Mouse (Mus musculus) mature B cell (primary cell): Measurements from ENCODE around the gene Ube2l3.
"Not testable (repeated sequence)": the region's sequence is repeated elsewhere in the genome, so short reads cannot be mapped to it uniquely, and the experiment has no call there.

ENCODE experiments used
- in situ Hi-C: fragments of 300-500 bp; cut with MboI; formaldehyde crosslinking; loops from 2 replicates; pipeline ENCODE4 v1.14.3; 2019

Ube2l3 gene

DNA sequence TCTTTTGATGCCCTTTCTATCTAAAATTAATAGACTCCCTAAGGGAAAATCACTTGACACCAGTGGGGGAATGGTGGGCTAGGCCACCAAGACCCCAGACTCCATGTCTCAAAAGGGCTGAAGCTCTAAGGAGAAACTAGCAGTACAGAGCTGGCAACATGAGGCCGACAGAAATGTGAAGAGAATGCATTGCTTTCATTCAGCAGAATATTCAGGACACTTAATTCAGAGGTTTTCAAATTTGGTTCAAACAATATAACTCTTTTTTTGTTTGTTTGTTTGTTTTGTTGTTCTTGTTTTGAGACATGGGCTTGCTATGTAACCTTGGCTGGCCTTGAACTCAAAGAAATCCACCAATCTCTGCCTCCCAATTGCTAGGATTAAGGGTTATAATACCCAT is at the start of gene Ube2l3:
TSS of gene Ube2l3 (minus strand) at position 101 of the 400 bp plus-strand sequence.
- in situ Hi-C loops, result loop anchor here (5.0 kb wide), 2 partner anchors 70 to 80 kb away; partner anchors contain the start of gene Sdf2l1

DNA sequence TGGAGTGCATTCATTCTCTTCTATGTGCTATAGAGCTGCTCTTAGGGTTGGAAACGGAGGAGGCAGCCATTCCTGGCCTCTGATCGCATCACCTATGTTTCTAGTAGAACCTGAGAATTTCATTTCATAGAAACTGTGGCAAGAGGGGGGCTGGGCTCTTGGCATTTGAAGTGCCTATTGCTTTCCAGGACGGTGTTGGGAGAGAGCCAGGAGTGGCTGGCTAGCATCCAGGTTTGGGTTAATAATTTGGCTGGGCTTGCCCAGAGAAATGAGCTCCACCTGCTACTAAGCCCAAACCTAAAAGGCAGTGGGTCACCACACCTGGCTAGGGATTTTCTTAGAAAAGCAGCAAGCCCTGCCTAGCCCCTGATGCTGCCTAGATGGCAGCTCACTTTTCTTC is 49.1 kb upstream of the Ube2l3 start:
- in situ Hi-C loops, result no loop called here

DNA sequence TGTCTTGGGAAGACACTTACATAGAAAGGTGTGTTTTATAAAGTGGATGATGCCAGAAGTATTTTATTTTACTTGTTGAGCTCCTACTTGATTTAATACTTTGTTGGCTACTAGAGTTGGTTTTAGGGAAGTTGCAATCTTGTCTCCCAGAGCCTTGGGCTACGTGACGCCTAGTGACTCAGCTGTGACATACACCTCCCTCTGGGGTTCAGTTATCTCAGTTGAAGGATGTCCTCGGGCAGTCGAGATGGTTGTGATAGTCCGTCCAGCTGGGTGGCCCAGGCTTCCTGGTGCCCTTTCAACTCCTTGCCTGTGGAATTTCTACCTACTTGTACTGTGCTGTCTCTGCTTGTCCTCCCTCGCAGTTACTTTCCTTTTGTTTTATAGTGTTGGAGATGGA is 46.7 kb upstream of the Ube2l3 start:
- in situ Hi-C loops, result no loop called here

DNA sequence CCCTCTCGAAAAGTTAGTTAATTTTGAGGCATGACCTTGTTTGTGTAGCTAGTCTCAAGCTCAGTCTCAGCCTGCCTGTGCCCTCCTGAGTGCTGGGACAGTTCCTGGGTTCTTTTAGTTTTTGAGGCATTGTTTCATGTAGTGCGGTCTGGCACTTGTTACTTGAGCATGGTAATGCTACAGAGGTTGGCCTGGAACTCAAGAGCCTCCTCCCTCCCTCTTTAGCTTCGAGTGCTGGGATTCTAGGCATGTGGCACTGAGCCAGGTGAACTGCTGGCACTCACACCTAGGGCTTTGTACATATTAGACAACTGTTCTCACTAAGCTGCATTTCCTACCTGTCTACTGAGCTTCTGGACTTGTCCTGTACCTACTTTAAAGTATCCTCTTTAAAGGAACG is 45.3 kb upstream of the Ube2l3 start:
- in situ Hi-C loops, result no loop called here

DNA sequence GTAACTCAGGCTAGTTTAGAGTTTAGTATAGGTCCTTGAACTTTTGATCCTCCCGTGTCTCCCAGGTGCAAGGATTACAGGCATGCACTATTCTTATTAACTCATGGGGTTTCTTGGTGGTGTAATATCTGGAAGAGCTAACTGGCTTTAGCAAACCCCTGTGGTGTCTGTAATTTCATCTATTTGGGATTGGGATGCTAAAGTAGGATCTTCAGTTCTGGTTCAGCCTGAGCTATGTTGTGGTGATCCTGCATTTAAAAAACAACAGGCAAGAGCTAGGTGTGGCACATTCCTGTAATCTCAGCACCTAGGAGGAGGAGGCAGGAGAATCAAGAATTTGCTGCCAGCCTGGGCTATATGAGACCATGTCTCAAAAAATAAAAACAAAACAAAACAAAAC is 42.5 kb upstream of the Ube2l3 start:
- in situ Hi-C loops, result no loop called here

DNA sequence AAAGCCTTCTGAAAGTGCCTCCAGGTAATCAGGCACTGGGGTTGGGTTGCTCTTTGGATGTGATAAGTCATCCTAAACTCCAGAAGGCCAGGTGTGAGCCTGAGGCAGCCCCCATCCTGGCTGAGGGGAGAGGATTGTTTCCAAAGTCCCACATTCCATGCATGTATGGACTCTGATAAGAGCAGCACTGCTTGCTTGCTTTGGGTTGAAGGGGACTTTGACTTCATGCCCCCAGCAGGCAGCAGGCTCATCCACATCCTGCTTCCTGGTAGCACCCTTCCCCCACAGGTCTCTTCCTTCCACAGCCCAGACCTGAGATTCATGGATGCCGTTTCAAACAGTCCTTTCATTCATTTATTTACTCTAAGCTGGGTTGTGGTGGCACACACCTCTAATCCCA is 41.3 kb upstream of the Ube2l3 start:
- in situ Hi-C loops, result no loop called here

DNA sequence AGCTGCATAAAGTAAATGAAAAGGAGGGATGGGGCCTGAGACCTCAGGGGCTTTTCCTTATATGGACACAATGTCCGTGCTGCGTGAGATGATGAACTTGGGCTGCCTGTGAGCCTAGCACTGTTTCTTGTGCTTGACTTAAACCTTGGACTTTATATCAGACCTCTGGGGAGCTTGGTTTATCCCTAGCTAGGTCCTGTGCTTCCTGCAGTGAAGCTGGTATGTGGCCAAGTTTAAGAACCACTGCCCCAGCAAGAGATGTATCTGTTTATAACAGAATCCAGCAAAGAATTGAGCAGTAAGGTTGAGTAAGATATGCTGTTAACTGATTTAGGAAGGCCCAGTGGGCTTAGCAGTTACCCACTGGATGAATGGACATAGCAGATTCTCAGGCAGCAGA is 37.0 kb upstream of the Ube2l3 start:
- in situ Hi-C loops, result no loop called here

DNA sequence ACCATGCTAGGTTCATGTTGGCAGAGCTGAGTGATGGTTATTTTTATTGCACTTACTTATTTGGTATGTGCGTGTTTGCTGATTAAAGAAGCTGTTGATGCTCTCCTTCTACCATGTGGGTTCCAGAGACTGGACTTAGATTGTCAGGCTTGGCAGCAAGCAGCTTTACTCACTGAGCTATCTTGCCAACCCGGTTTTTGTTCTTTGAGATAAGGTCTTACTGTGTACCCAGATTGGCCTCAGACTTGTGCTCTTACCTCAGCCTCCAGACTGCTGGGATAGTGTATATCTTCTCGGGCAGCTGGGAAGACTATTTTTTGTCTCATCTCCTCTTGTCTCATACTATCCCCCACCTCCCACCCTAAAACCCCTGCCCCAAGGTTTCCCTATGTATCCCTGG is 35.2 kb upstream of the Ube2l3 start:
- in situ Hi-C loops, result no loop called here

DNA sequence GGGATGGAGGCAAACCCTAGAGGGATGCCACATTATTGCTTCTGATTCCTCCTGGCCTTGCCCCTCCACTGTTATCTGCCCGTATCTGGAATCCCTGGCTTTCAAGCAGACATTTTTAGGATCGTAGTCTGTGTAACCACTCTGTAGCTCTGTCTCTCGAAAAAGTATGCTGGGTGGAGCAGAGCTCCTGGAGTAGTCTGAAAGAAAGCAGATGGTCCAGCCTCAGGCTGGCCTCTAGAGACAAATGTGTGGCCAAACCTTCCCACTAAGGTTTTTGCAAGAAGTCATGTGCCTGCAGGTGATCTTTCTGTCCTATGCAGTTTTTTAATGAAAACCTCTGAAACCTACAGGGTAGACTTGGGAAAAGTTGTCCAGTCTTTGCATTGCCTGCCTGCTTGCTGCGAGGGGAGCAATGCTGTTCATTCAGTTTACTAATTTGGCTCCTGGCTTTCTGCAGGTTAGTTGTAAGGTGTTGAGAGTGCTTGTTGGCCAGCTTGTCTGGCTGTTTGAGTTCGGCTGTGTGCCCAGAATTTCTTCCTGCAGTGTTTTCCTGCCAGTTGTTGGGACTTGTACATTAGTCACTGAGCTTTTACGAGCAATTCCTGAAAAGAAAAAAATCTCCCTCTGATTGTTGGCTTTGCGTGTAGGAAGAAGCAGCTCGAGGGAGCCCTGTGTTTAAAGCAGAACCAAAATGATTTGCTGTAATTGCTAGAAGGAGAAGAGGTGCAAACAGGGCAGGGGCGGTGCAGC is 32.6 kb upstream of the Ube2l3 start:
- in situ Hi-C loops, result no loop called here

DNA sequence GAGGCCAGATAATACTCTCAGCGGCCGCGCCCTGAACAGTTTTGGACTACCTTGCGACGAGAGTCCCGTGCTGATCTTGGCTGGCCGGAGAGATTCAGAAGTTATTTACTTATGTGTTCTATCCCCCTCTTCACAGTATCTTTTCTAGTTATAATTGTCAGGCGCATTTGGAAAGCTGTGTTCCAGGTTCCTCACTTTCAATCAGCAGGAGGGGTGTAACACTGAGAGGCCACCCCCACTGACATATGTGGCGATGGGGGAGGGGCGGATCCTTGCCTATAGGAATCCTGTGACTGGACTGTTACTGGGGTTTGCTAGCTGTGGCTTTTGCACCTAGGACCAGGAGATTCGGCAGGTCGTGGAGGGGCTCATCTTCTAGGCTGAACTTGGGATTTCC is 32.0 kb upstream of the Ube2l3 start:
- in situ Hi-C loops, result no loop called here

DNA sequence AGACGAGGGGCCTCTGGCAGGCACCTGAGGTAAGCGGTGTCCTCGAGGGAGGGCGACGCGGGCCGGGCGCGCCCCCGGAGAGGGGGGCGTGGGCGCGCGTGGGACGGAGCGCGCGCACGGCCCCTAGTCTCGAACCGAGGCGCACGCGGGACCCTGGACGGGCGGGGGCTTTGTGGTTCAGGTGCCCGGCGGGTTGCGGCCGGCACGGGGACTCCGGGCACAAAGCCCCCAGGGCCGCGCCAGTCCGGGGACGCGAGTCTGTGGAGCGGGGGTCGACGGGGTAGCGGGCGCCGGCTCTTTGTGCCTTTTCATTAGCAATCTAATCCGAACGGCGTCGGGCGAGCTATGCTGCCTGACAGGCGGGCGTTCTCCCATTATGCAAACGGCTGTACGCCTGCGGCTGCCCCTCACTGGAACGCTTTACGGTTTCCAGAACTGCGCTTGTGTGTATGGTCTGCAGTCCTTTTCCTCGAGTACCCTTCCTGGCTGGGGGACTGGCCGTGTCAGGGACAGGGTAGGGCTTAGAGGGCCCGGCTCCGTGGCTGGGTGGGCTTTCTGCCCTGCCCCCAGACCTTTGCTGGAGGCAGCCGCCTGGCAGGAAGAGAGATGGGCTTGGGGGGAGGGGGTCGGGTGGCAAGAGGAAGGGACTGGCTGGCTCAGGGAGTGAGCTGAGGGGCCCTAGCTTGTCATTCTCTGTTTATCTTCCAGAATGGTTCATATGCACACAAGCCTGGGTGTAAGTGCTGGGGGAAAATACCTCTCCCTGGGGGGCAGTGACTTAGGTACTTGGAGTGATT is 31.5 kb upstream of the Ube2l3 start:
- in situ Hi-C loops, result no loop called here

DNA sequence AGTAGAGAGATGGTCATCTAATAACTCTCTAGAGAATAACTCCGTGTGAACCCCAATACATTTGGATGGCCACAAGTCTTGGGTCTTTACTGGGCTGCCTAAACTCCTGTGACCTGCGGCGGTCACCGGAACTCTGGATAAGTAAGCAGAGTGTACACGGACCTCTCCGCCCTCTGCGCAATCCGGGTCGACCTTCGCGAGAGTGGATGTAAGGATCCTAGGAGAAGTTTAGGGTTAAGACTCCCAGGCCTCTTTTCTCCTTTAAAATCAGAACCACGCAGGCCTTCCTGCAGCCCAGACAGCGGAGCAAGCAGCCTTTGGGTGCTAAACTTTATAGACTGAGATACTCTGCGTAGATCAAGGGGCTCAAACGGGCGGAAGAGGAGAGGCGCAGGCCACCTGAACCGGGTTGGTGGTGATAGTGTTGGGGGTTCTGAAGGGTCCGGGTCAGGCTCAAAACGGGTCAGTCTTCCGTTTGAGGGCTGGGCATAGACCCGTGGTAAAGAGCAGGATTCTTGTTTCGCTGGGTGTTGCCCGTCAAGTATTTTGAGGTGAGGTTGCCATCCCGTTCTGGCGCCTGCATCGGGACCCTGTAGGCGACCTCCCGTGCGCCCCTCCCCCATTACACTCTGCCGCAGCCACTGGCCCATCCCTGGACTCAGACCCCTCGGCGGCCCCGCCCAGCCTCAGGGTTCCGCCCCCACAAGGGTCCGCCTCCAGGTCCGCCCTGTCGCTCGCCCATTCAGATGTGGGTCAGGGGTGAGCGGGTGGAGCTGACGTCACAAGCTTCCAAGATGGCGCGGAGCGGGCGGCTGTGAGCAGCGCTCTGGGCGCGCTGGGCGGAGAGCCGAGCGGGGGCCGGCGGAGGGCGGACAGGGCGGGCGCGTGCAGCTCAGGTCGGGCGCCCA is 30.6 kb upstream of the Ube2l3 start, which contains the start of gene Hic2:
TSS of gene Hic2 (plus strand) at position 779 of the 908 bp plus-strand sequence.
- in situ Hi-C loops, result no loop called here

DNA sequence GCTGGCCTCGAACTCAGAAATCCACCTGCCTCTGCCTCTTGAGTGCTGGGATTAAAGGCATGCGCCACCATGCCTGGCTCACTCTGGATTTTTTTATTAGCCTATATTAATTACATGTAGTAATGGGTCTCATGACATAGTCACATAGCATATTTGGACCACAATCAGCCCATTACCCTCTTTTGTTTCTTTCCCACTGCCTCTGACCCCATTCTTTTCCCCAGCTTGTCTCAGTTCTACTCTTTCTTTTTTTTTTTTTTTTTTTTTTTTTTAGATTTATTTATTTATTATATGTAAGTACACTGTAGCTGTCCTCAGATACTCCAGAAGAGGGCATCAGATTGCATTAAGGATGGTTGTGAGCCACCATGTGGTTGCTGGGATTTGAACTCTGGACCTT is 29.1 kb upstream of the Ube2l3 start:
- in situ Hi-C loops, result not testable (repeated sequence)

DNA sequence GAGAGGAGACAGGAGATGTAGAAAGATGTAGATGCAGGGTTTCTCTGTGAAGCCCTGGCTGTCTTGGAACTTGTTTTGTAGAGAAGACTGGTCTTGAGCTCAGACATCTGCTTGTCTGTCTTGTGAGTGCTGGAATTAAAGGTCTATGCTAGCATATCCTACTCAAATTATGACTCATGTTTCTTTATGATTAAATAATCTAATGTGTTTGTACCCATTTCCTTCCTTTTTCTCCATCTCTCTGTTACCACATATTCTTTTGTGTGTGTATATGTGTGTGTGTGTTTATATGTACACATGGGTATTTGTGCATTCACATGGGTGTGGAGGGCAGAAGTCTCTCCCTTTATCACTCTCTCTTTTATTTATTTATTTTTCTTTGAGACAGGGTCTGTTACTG is 24.0 kb upstream of the Ube2l3 start:
- in situ Hi-C loops, result no loop called here

DNA sequence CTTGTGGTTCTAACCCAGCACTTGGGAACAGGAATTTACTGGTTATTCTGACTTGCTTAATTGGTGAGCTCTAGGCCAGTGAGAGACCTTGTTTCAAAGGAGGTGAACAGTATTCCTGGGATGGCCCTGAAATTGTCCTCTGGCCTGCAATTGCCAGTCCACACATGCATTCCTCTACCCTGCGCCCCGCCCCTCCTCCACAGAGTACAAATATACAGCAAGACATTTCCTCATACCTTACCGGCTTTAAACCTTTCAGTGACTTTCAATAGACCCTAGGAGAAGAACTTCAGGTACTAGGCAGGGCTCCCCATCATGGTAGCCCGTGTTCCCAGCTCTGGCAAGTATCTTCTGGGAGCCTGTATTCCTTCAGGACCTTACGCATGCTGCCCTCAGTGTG is 23.1 kb upstream of the Ube2l3 start:
- in situ Hi-C loops, result no loop called here

DNA sequence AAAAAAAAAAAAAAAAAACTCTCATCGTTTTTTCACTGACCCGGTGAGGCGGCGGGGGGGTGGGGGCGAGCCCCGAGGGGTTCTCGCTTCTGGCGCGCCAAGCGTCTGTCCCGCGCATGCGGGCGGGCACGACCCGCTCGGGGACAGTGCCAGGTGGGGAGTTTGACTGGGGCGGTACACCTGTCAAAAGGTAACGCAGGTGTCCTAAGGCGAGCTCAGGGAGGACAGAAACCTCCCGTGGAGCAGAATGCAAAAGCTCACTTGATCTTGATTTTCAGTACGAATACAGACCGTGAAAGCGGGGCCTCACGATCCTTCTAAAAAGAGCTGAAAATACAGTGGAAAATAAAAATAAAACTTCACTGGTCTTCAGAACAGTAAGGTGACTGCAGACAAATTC is 19.7 kb upstream of the Ube2l3 start:
- in situ Hi-C loops, result no loop called here

DNA sequence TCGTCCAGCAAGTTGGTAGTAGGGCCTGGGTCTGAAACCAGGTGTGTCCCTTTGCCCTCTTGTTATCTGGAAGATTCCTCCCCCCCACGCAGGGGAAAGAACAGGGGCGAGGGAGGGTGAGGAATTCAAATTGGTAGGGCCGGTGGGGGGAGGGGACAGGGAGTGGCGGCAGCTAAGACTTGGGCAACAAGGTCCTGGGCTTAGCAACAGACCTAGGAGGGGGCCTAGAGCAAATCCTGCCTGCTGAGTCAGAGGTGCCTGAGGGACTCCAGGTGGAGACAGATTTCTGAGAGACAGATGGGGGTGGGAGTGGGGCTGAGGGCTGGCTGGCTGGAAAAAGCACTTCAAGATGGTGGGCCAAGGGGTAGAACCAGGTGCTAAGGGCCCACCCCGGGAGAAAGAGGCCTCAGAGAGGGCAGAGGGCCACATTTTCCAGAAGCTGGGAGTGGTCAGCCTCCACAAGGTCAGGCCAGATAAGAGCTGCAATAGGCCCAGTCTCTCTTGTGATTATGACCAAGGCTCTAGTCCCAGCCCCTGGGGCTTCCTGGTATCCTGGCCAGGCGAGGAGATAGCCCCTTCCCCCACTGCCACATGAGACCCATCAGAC is 17.8 kb upstream of the Ube2l3 start:
- in situ Hi-C loops, result no loop called here

DNA sequence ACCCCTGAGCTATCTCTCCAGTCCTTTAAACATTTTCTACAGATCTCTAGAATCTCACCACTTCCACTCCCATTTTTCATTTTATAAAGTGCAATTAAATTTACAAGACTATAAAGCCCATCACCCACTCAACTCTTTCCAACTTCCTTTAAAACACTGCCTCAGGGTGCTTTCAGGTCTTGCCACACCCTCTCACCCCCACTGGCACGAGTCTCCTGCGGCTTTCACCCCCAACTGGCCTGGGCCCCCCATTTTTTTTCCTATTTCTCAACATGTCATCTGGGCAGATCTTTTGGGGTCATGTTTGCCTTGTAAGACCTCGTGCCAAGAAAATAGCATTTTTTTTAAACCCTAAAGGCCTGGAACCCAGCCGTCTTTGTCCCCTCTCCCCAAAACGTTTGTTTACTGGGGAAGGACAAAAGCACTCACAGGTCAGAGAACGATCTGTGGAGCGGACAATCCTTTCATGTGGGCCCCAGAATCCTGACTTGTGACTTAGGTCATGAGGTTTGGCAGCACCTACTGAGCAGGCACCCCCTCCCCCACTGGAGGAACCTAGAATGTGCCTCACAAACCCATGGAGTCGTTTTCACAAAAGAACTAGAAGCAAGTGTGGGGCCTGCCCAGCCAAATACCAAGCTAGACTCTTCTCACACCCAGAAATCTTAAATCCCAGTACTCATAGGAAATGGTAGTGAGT is 14.6 kb upstream of the Ube2l3 start:
- in situ Hi-C loops, result no loop called here

DNA sequence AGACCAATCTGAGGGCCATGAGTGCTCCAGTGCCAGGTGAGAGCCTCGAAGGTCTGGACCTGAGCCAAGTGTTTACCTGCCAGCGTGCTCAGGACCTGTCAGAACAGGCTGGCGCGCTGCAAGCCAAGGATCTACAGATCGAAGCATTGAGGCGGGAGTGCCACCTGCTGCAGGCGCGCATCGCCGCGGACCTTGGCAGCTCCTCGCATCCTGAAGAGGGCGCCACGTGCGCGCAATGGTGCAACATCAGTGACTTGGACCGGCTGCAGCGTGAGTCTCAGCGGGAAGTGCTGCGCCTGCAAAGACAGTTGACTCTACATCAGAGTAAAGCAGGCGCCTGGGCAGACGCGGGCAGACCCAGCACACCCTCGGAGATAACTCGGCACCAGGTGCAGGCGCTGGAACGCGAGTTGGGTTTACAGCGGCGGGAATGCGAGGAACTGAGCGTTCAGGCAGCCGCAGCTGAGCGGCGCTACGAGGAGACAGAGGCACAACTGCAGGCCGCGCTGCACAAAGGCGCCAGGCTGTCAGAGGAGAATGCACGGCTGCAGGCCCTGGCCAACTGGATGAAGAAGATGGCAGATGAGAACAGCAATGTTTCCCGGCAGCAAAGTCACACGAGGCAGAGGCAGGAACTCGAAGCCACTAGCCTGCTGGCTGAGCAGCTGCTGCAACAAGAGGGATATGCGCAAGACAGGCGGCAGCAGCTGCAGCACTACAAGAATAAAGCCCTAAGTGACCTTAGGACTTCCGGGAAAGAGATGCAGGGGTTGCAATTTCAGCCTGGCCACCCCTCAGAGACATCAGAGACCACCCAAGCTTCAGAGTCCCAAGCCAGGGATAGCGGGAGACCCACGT is 7.8 kb upstream of the Ube2l3 start:
- in situ Hi-C loops, result no loop called here

DNA sequence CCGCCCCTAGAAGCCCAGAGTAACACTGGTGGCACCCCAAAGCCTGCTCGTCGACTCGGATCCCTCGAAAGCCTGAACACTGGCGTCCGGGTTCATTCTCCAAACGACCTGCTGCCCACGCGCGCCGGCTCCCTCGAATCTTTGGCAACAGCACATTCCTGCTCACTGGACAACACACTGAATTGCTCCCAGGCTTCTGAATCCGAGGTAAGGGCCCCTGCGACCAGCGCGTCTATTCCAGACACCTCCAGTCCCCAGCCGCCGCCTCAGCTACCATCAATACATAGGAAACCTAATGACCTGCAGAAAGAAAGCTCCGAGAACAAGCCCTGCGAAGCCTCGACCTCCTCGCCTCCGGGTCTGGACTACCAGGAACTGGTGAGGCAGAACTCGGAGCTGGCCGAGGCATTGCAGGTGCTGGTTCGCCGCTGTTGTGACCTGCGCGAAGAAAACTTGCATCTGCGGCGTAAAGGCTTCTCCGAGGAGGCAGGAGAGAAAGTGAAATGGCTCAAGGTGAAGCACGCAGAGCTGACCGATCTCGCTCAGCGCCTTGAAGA is 7.0 kb upstream of the Ube2l3 start:
- in situ Hi-C loops, result no loop called here
